Mouse (Mus musculus): ENCODE data around the gene Pkdcc.

DNA sequence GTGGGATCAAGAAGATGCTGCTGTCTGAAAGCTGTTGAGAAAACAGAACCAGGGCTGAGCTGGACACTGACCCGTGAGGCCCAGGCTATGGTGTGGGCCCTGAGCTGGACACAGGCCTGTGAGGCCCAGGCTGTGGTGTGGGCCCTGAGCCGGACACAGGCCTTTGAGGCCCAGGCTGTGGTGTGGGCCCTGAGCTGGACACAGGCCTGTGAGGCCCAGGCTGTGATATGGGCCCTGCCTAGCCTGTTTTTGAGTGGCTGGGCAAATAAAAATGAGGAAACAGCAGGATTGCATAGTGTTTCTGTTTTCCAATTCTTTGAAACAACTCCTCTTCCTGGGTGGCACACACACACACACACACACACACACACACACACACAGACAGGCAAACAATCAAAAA, 2.7 kb upstream of the Pkdcc start:
- no peak for TF ChIP-seq EP300 (IDR thresholded peaks at IDR 0.05; ENCODE audit: low read depth)
- TF ChIP-seq CTCF (IDR thresholded peaks at IDR 0.05; ENCODE audit: low read depth), result no peak

Data from heart, postnatal 0 days (tissue).